Mouse (Mus musculus): ENCODE measurements at regions not wholly inside any gene's neighbourhood (a gene's known extent, or its start where the extent isn't known, plus 50 kb on each side); places are given as distances from the start of the nearest gene placed in this dataset.

DNA sequence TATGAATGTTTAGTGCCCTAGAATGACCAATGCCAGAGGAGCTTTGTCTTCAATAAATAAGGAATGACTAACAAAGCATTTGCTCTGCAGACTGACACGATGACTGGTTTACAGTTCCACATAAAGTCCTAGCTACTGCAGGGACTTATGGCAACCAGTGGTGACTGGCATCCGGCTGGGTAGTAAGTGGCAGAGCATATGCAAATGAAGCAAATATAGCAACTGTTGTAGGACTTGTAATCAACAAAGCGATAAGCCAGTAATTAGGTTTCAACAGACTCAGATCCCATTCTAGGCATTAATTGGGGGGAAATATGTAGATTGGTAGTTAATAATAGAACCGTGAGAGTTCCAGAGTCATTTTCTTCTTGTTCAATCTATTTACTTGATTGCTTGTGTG, 379.2 kb upstream of the Sptlc3 start:
- DNase-seq (ENCODE audit: low spot score in 2 of 2): no peak

- DNase-seq (ENCODE audit: low spot score in 2 of 2): no peak
Observed at GRCm38 (mm10) chr2:139120905-139121304, 372.8 kb upstream of the Sptlc3 start.

- DNase-seq (ENCODE audit: low spot score in 2 of 2): no peak
Observed at GRCm38 (mm10) chr2:139132121-139132520, 361.6 kb upstream of the Sptlc3 start.

- DNase-seq (ENCODE audit: low spot score in 2 of 2): no peak
Observed at GRCm38 (mm10) chr2:139147004-139147403, 346.7 kb upstream of the Sptlc3 start.

GRCm38 (mm10) chr2:139179641-139180040, 314.1 kb upstream of the Sptlc3 start:
- DNase-seq (ENCODE audit: low spot score in 2 of 2): no peak

DNA sequence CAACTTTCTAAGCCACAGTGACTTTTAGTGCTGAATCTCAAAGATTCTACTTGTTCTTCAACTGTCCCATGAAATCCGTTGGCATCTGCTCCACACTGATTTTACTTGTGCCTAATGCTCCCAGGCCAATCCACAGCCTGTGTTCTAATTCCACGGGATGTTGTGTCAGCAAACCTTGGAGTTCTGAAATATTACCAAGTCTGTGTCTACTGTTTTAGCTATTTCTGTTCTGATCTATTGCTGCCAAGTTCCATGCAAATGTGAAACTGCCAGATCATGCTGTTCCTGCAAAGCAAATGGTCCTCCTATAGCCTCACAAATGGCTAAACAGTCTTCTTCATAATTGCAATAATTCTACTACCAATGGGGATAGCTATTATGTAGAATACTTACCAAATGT, 295.4 kb upstream of the Sptlc3 start:
- DNase-seq (ENCODE audit: low spot score in 2 of 2): no peak

DNA sequence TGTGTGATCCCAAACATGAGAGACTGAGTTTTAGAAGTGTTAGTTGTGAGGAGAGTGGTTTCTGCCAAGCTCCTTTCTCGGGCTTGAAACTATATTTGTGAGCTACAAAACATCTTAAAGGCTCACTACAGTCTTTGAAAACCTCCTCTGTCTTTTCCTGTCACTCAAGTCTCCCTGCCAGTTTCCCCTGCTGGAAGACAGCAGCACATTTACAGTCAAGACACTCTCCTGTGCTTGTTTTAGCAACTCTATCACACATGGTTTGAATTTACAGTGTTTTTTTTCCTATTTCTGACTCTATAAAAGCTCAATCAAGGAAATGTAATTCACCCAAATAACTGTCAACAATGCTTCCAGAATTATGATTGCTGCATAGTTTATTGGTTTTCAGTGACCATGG, 286.1 kb upstream of the Sptlc3 start:
- no peak for DNase-seq (ENCODE audit: low spot score in 2 of 2)

DNA sequence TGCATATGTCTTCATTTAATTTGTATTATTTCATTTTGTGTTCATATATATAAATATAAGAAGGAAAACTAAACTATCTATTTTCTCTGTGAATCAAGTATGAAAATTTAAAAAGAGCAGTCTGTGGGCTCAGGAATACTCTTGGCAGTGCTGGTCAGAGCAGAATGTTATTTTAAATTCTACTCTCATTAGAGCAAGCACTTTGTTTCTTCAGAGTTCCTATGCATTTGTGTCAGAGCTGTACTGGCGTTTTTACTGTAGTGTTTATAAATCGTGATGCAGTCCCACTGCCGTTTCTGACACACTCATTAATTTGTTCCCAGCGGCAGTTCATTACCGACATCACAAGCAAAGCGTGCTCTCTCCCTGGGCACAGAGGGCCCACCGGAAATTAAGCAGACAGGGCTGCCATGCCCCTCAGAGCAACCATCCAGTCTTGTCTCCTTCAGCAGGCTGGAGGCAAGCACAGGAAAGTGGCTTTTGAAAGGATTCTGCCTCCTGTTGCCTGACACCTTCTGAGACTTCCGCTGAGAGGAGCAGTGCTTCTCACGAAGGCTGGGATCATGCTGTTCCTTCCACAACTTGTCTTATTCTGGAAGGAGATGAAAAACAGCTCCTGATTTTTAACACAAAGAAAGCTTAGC, 272.8 kb upstream of the Sptlc3 start:
- no peak for DNase-seq (ENCODE audit: low spot score in 2 of 2)

DNA sequence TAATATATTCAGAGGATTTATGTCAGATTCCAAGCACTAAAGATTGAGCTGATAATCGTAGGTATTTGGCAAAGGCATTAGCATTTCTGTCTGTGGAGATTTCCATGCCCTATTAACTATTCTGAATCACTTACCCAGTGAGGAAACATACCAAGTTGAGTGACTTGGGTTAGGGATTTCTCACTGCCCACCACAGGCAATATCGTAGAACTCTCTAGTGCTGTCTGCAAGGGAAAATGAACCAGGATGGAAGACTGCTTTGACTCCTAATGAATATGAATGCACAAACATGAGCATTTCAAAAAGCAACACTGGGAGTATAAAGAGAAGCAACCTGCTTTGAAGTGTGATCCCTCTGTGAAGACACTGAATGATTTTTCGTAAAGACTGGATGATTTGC, 263.3 kb upstream of the Sptlc3 start:
- DNase-seq (ENCODE audit: low spot score in 2 of 2): no peak

- no peak for DNase-seq (ENCODE audit: low spot score in 2 of 2)
Observed at GRCm38 (mm10) chr2:139250138-139250537, 243.6 kb upstream of the Sptlc3 start.

DNA sequence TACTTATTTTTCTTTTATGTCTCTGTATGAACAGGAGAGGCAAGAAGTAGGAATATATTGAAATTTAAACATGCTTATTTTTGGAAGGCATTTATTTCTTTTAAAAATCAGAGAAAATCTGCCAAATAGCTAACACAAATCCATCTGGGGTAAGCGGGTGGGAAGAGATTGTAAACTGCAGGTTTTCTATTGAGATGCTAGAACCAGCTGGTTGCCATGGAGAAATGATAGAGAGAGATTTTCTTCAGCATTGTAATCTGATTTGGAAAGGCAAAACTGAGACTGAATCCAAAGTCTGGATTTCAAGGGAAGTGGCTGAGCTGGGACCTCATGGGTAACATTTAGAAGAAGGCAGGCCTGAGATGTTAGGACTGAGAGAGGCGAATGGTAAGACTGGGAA, 226.6 kb upstream of the Sptlc3 start:
- DNase-seq (ENCODE audit: low spot score in 2 of 2): no peak

- DNase-seq (ENCODE audit: low spot score in 2 of 2): no peak
Observed at GRCm38 (mm10) chr2:139276581-139276980, 217.1 kb upstream of the Sptlc3 start.

DNA sequence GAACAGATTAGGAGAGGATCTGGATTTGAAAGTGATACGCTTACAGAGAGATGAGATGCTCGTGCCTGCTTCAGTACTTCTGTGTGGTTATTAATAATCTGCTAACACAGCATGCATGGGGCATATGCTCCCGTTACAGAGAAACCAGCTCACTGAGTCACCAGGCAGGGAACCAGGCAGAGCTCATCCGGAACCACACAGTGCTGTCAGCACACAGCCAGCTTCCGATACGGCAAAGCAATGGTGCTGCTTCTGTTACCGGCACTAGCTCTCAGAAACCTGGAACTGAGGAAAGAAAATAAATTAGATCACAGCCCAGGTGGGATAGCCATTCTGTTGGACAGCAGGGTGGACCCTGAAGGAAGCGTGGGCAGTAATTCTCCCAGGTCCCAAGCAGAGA, 216.1 kb upstream of the Sptlc3 start:
- no peak for DNase-seq (ENCODE audit: low spot score in 2 of 2)

- DNase-seq (ENCODE audit: low spot score in 2 of 2): no peak
Observed at GRCm38 (mm10) chr2:139281056-139281455, 212.7 kb upstream of the Sptlc3 start.

GRCm38 (mm10) chr2:139284315-139284714, 209.4 kb upstream of the Sptlc3 start:
- DNase-seq (ENCODE audit: low spot score in 2 of 2): no peak

DNA sequence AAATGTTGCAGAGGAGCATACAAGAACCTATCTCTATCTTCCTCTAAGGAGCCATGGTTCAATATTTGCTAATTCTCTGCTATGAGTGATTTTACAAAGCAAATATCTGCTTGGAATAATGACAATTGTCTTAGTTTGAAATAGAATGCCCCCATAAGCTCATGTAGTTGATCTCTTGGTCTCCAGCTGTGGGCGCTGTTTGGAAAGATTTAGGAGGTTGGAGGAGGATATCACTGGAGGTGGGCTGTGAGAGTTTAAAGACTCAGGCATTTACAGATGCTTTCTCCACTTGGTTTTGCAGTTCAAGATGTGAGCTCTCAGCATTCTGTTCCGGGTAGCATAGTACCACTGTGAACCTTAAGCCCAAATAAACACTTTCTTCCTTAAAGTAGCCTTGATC, 207.3 kb upstream of the Sptlc3 start:
- no peak for DNase-seq (ENCODE audit: low spot score in 2 of 2)

DNA sequence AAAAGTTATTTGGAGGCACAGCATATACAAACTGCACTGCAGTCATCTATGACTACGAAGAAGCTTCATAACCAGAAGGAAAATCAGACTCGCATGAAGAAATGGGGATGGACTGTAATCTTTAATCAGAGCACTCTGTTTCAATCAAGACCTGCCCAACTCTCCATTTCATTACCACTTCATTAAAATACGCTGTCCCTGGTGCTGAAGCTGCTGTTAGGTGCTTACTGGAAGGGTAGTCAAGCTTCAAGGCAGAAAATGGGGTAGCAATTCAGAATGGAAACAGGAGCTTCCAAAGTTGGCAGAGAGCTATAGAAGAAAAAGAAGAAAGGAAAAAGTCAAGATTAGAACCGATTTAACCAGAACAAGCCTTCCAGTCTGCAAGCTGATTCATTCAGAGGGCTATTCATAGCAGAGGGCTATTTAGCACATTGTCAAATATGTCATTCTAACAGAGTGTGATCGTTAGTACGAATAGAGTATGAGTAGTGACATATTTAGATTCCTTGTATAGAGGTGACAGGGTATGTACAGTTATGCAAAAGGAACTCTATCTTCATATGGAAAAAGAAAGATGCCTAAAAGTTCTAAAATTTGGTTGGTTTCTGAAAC, 195.1 kb upstream of the Sptlc3 start:
- no peak for DNase-seq (ENCODE audit: low spot score in 2 of 2)

- no peak for DNase-seq (ENCODE audit: low spot score in 2 of 2)
Observed at GRCm38 (mm10) chr2:139311401-139311812, 182.3 kb upstream of the Sptlc3 start.

DNA sequence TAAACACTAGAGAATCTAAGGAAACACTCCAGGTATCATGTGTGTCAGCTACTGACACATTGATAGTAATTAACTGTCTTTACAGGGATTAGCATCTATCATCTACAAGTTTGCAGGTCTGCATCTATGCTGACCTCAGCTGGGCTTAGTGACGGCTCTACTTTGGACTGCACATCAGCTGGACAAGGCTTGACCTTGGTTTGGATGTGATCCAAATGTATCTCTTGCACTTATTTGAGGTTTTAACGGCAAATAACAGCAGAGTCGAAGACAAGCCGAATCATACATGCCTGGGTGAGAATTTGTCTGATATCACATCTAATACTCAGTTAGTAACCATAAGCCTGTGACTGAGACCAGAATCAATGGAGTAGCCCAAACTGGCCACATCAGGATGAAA, 181.7 kb upstream of the Sptlc3 start:
- DNase-seq (ENCODE audit: low spot score in 2 of 2): no peak

DNA sequence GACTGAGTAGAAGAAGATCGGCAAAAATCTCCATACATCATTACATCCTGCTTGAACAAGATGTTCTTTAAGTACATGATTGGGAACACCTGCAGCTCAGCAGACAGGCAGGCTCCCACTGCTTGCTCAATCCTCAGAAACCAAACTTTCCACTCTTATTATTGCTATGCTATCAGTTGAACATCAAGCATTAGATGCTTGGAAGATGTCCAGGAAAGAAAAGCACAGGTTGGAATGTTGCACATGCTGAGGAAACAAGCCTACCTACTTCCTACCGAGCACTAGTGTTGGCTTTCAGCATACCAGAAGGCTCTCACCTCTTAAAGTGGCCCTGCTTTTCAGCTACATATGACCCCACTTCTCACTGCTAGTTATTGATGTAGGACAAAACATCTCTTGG, 171.2 kb upstream of the Sptlc3 start:
- no peak for DNase-seq (ENCODE audit: low spot score in 2 of 2)

DNA sequence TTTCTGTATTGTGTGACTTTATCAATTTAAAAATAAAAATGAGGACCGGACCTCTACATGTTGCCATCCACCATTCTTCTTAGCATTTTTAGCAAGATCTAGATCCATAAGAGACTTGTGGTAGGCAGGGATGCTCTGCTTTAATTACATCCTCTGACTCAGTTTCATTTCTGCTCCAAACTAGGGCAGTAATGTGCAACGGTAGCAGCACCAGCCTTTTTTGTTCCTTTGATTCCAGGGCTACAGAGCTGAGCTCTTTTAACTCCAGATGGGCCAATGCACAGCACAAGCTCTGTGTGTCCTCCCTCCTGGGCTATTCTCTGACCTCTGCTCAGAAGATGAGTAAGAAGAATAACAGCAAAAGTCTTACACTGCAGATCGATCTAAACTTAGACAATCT, 168.2 kb upstream of the Sptlc3 start:
- no peak for DNase-seq (ENCODE audit: low spot score in 2 of 2)

- no peak for DNase-seq (ENCODE audit: low spot score in 2 of 2)
Observed at GRCm38 (mm10) chr2:139334681-139335080, 159.0 kb upstream of the Sptlc3 start.

- DNase-seq (ENCODE audit: low spot score in 2 of 2): no peak
Observed at GRCm38 (mm10) chr2:139338240-139338639, 155.5 kb upstream of the Sptlc3 start.

Measured in gastrocnemius, postnatal 4 days (tissue).